Comparison of ENCODE assay signal across 17 mouse cellular contexts in the genomic region with DNA sequence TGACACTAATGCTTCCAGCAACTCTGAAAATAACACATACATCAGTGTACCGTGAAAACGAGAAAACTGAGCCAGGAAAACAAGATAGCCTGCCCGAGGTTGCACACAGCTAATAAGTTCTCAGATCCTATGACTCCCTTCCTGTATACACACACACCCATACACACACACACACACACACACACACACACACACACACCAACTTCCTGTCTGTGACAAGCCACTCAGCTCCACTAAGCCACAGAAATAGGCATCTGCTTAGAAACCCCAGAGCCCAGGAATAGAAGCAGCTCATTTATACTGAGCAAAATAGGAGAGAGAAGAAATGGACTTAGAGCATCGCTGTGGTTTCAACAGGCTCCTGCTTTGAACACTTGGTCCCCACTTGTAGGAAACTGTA.
DNase-seq lines count a peak whose midpoint lies in the region; ATAC-seq and TF ChIP-seq lines count a peak whose summit lies in the region.
"Had no signal": no experiment of that assay in that cellular context is flagged by ENCODE, and none has a peak within 500 bp of the region (broad histone marks: within the 10 kb centered on the region; RNA-seq: fewer than 3 reads in every experiment).

No protein-coding gene starts in this region.

- no peak for TF ChIP-seq EP300 in liver, postnatal 0 days (IDR thresholded peaks at IDR 0.05; ENCODE audit: low read depth)
- no peak for TF ChIP-seq EP300 in stomach, postnatal 0 days (optimal IDR thresholded peaks at IDR 0.05)

- no peak for TF ChIP-seq CTCF in gastrocnemius, adult 2 months (IDR thresholded peaks at IDR 0.05)
- no peak for TF ChIP-seq CTCF in liver, postnatal 0 days (IDR thresholded peaks at IDR 0.05; ENCODE audit: low read depth)
- TF ChIP-seq CTCF in stomach, postnatal 0 days (IDR thresholded peaks at IDR 0.05; ENCODE audit: low read depth), result no peak
- TF ChIP-seq CTCF in left cerebral cortex, adult 2 months (IDR thresholded peaks at IDR 0.05), result no peak

- H3K4me2 ChIP-seq in liver, postnatal 0 days (ENCODE audit: low read depth, low read length), result no peak overlapping the region
- no peak overlapping the region for H3K4me2 ChIP-seq in stomach, postnatal 0 days (replicated peaks; ENCODE audit: low read depth)
- no peak overlapping the region for H3K4me2 ChIP-seq in forebrain, embryonic 13.5 days
- H3K4me2 ChIP-seq: embryonic facial prominence, embryonic 12.5 days; heart, embryonic 13.5 days; neural tube, embryonic 12.5 days had no signal

- 24% methylated on average over 4 of the region's 4 CpGs for WGBS in liver, postnatal 0 days (ENCODE audit: insufficient replicate concordance)
- WGBS in stomach, postnatal 0 days, result 41% methylated on average over 4 of the region's 4 CpGs
- WGBS in forebrain, embryonic 13.5 days, result 76% methylated on average over 4 of the region's 4 CpGs

- no peaks in the 10 kb centered on the region for H3K27me3 ChIP-seq in liver, postnatal 0 days (ENCODE audit: insufficient read depth, low read length)
- H3K27me3 ChIP-seq in stomach, postnatal 0 days (ENCODE audit: control insufficient read depth, insufficient read depth, low read length), result no peaks in the 10 kb centered on the region
- H3K27me3 ChIP-seq in forebrain, embryonic 13.5 days, result no peaks in the 10 kb centered on the region
- H3K27me3 ChIP-seq: embryonic facial prominence, embryonic 12.5 days; neural tube, embryonic 12.5 days had no signal

- ATAC-seq in liver, postnatal 0 days, result no peak
- peak; percentile 53 for ATAC-seq in granulocyte monocyte progenitor cell, adult 5-6 weeks (replicated peaks; ENCODE audit: poor library complexity, severe bottlenecking)
- 0 out of 2 replicates have a peak, but pooled peaks have one; percentile 47 for ATAC-seq in stomach, postnatal 0 days (ENCODE audit: low FRiP score, low TSS enrichment)
- no peak for ATAC-seq in forebrain, embryonic 13.5 days
- ATAC-seq: forebrain, embryonic 16.5 days; Patski had no signal

- DNase-seq in gastrocnemius, adult 2 months, result no peak
- no peak for DNase-seq in gastrocnemius, postnatal 10 days
- DNase-seq in liver, result peak; percentile 10
- no peak for DNase-seq in liver, postnatal 0 days
- DNase-seq in stomach, postnatal 0 days (ENCODE audit: low spot score), result no peak
- no peak for DNase-seq in left cerebral cortex, adult 2 months (ENCODE audit: extremely low spot score in 1 of 2, low spot score in 2 of 2)
- DNase-seq: adrenal gland, postnatal 36 days; B cell, adult 2 months; cerebellum, adult 11-12 months; right cerebral cortex, postnatal 14 days had no signal

- H3K36me3 ChIP-seq in liver, postnatal 0 days (replicated peaks; ENCODE audit: insufficient read depth, low read length), result no peaks in the 10 kb centered on the region
- no peaks in the 10 kb centered on the region for H3K36me3 ChIP-seq in stomach, postnatal 0 days (ENCODE audit: control insufficient read depth, insufficient read depth, low read length)
- H3K36me3 ChIP-seq in forebrain, embryonic 13.5 days (ENCODE audit: poor library complexity, severe bottlenecking), result 0 out of 2 replicates have a peak, but pooled peaks cover 3% of the 10 kb centered on the region
- H3K36me3 ChIP-seq: embryonic facial prominence, embryonic 12.5 days; heart, embryonic 13.5 days had no signal

- no peaks in the 10 kb centered on the region for H3K9me3 ChIP-seq in liver, postnatal 0 days (ENCODE audit: low read length)
- H3K9me3 ChIP-seq in stomach, postnatal 0 days (ENCODE audit: control insufficient read depth, low read length), result no peaks in the 10 kb centered on the region
- no peaks in the 10 kb centered on the region for H3K9me3 ChIP-seq in forebrain, embryonic 13.5 days (replicated peaks)
- H3K9me3 ChIP-seq: embryonic facial prominence, embryonic 12.5 days; heart, embryonic 13.5 days; neural tube, embryonic 12.5 days had no signal

- H3K4me3 ChIP-seq in gastrocnemius, adult 2 months, result no peak overlapping the region
- no peak overlapping the region for H3K4me3 ChIP-seq in liver, postnatal 0 days (ENCODE audit: low read depth, low read length)
- no peak overlapping the region for H3K4me3 ChIP-seq in stomach, postnatal 0 days (ENCODE audit: low read depth, low read length)
- H3K4me3 ChIP-seq in left cerebral cortex, adult 2 months, result no peak overlapping the region
- H3K4me3 ChIP-seq in forebrain, embryonic 13.5 days, result no peak overlapping the region
- H3K4me3 ChIP-seq: embryonic facial prominence, embryonic 12.5 days; heart, embryonic 13.5 days; neural tube, embryonic 12.5 days had no signal

- intact Hi-C loops in gastrocnemius, adult 2 months (cut with DNase I), result no loop called here
- intact Hi-C loops in left cerebral cortex, adult 2 months (cut with DNase I), result no loop called here

- H3K4me1 ChIP-seq in liver, postnatal 0 days (ENCODE audit: insufficient read depth), result no peaks in the 10 kb centered on the region
- H3K4me1 ChIP-seq in stomach, postnatal 0 days (replicated peaks; ENCODE audit: control insufficient read depth, insufficient read depth), result no peaks in the 10 kb centered on the region
- H3K4me1 ChIP-seq in forebrain, embryonic 13.5 days, result peaks cover 23% of the 10 kb centered on the region
- H3K4me1 ChIP-seq: embryonic facial prominence, embryonic 12.5 days had no signal

- no peak overlapping the region for H3K9ac ChIP-seq in liver, postnatal 0 days (replicated peaks)
- H3K9ac ChIP-seq in stomach, postnatal 0 days (ENCODE audit: low read length), result no peak overlapping the region
- no peak overlapping the region for H3K9ac ChIP-seq in forebrain, embryonic 13.5 days
- H3K9ac ChIP-seq: embryonic facial prominence, embryonic 12.5 days; heart, embryonic 13.5 days; neural tube, embryonic 12.5 days had no signal

- H3K27ac ChIP-seq in gastrocnemius, adult 2 months, result peak overlapping the region; percentile 65
- H3K27ac ChIP-seq in liver, postnatal 0 days (ENCODE audit: low read depth), result no peak overlapping the region
- H3K27ac ChIP-seq in stomach, postnatal 0 days (replicated peaks), result no peak overlapping the region
- no peak overlapping the region for H3K27ac ChIP-seq in left cerebral cortex, adult 2 months
- H3K27ac ChIP-seq in forebrain, embryonic 13.5 days, result no peak overlapping the region
- H3K27ac ChIP-seq: embryonic facial prominence, embryonic 12.5 days; heart, embryonic 13.5 days; neural tube, embryonic 12.5 days had no signal

Comparison
In these comparisons a context has a peak if more than half of its experiments do, and no peak if none do; other contexts are left out.
1. ATAC-seq: peak in granulocyte monocyte progenitor cell, adult 5-6 weeks (single experiment) and stomach, postnatal 0 days (single experiment); none in liver, postnatal 0 days (single experiment) and forebrain, embryonic 13.5 days (single experiment).